Mouse (Mus musculus): ENCODE results near the gene Btc.

- TF ChIP-seq POLR2A (IDR thresholded peaks at IDR 0.05; ENCODE audit: control insufficient read depth in 1 of 2, insufficient read depth in 1 of 2, low read depth in 1 of 2, low read length in 2 of 2, poor library complexity in 1 of 2): no peak
- no peak for TF ChIP-seq CHD1 (IDR thresholded peaks at IDR 0.05; ENCODE audit: low read depth, low read length)
- no peak for TF ChIP-seq UBTF (IDR thresholded peaks at IDR 0.05; ENCODE audit: borderline replicate concordance, insufficient read depth, low read depth, low read length)
- no peak for TF ChIP-seq CTCF (IDR thresholded peaks at IDR 0.05 in 2 of 3, conservative IDR thresholded peaks at IDR 0.05 in 1 of 3; ENCODE audit: control insufficient read depth in 1 of 3, insufficient read depth in 1 of 3, low read depth in 2 of 3, low read length in 3 of 3, poor library complexity in 1 of 3, severe bottlenecking in 1 of 3)
- TF ChIP-seq E2F4 (IDR thresholded peaks at IDR 0.05; ENCODE audit: borderline replicate concordance, low read depth, low read length): no peak
- TF ChIP-seq POLR2AphosphoS5 (IDR thresholded peaks at IDR 0.05; ENCODE audit: borderline replicate concordance, low read depth, low read length): no peak
- no peak for TF ChIP-seq TBP (IDR thresholded peaks at IDR 0.05; ENCODE audit: low read depth, low read length)
- TF ChIP-seq GATA1 (IDR thresholded peaks at IDR 0.05; ENCODE audit: low read depth, low read length): no peak
- TF ChIP-seq MAX (IDR thresholded peaks at IDR 0.05; ENCODE audit: low read length): no peak
- TF ChIP-seq NRF1 (IDR thresholded peaks at IDR 0.05; ENCODE audit: insufficient read depth, low read depth, low read length, poor library complexity, severe bottlenecking): no peak
- TF ChIP-seq ZC3H11A (IDR thresholded peaks at IDR 0.05; ENCODE audit: low read depth, low read length): no peak
- TF ChIP-seq MAFK (IDR thresholded peaks at IDR 0.05; ENCODE audit: borderline replicate concordance, low read depth, low read length): no peak
- no peak for TF ChIP-seq TCF12 (IDR thresholded peaks at IDR 0.05; ENCODE audit: low read depth, low read length)
Observed at GRCm38 (mm10) chr5:91363274-91363991, 39.4 kb downstream of the Btc start.
